ENCODE assay signal across 15 mouse cellular contexts in genomic region chr7:92424703-92425102, GRCm38 (mm10).
DNase-seq lines count a peak whose midpoint lies in the region; ATAC-seq and TF ChIP-seq lines count a peak whose summit lies in the region.
"Had no signal": no experiment of that assay in that cellular context is flagged by ENCODE, and none has a peak within 500 bp of the region (broad histone marks: within the 10 kb centered on the region; RNA-seq: fewer than 3 reads in every experiment).

No protein-coding gene starts in this region.

- H3K9ac ChIP-seq in hindbrain, embryonic 16.5 days (ENCODE audit: low read depth, low read length): no peak overlapping the region
- H3K9ac ChIP-seq in hindbrain, embryonic 13.5 days: no peak overlapping the region
- H3K9ac ChIP-seq: hindbrain, embryonic 15.5 days; limb, embryonic 13.5 days; liver, embryonic 15.5 days had no signal

- WGBS in hindbrain, embryonic 16.5 days: 71% methylated on average over 3 of the region's 3 CpGs
- 73% methylated on average over 3 of the region's 3 CpGs for WGBS in hindbrain, embryonic 13.5 days

- no peak overlapping the region for H3K4me3 ChIP-seq in hindbrain, embryonic 16.5 days (ENCODE audit: low read length)
- H3K4me3 ChIP-seq in hindbrain, embryonic 13.5 days: no peak overlapping the region
- no peak overlapping the region for H3K4me3 ChIP-seq in C2C12 (ENCODE audit: insufficient read depth, poor library complexity, severe bottlenecking)
- H3K4me3 ChIP-seq: hindbrain, embryonic 15.5 days; limb, embryonic 13.5 days; liver, embryonic 15.5 days; midbrain, embryonic 10.5 days had no signal

- H3K9me3 ChIP-seq in hindbrain, embryonic 16.5 days (ENCODE audit: control insufficient read depth, low read length): no peaks in the 10 kb centered on the region
- H3K9me3 ChIP-seq in hindbrain, embryonic 13.5 days: no peaks in the 10 kb centered on the region
- H3K9me3 ChIP-seq: hindbrain, embryonic 15.5 days; limb, embryonic 13.5 days; liver, embryonic 15.5 days; midbrain, embryonic 10.5 days had no signal

- H3ac ChIP-seq in C2C12 (ENCODE audit: control insufficient read depth, insufficient read length, low read depth): no peak overlapping the region

- peak; percentile 39 for DNase-seq in Muller cell, postnatal 12 days (ENCODE audit: inconsistent ontology term)
- no peak for DNase-seq in urinary bladder, adult 2 months (ENCODE audit: low spot score)
- no peak for DNase-seq in adrenal gland, adult 2 months
- DNase-seq: cerebellum, adult 9-10 months; embryo, embryonic 11 days; kidney, adult 2 months; lung, postnatal 10 days had no signal

- H3K27me3 ChIP-seq in hindbrain, embryonic 16.5 days (replicated peaks; ENCODE audit: control insufficient read depth, insufficient read depth, low read length): no peaks in the 10 kb centered on the region
- no peaks in the 10 kb centered on the region for H3K27me3 ChIP-seq in hindbrain, embryonic 13.5 days
- H3K27me3 ChIP-seq in C2C12 (ENCODE audit: control insufficient read depth, insufficient read depth, insufficient read length): no peaks in the 10 kb centered on the region
- H3K27me3 ChIP-seq: hindbrain, embryonic 15.5 days; limb, embryonic 13.5 days; liver, embryonic 15.5 days had no signal

- TF ChIP-seq CTCF in C2C12 (IDR thresholded peaks at IDR 0.05; ENCODE audit: control insufficient read depth, insufficient read depth, insufficient read length): no peak

- H3K79me3 ChIP-seq in C2C12 (ENCODE audit: low read depth): no peaks in the 10 kb centered on the region

- no peak overlapping the region for H3K4me2 ChIP-seq in hindbrain, embryonic 16.5 days (ENCODE audit: low read length)
- no peak overlapping the region for H3K4me2 ChIP-seq in hindbrain, embryonic 13.5 days
- H3K4me2 ChIP-seq: hindbrain, embryonic 15.5 days; limb, embryonic 13.5 days; liver, embryonic 15.5 days had no signal

- no peaks in the 10 kb centered on the region for H3K36me3 ChIP-seq in hindbrain, embryonic 16.5 days (ENCODE audit: control insufficient read depth, insufficient read depth, low read length)
- H3K36me3 ChIP-seq in hindbrain, embryonic 13.5 days: no peaks in the 10 kb centered on the region
- no peaks in the 10 kb centered on the region for H3K36me3 ChIP-seq in C2C12 (ENCODE audit: control insufficient read depth, insufficient read depth)
- H3K36me3 ChIP-seq: hindbrain, embryonic 15.5 days; limb, embryonic 13.5 days; liver, embryonic 15.5 days; midbrain, embryonic 10.5 days had no signal

- no peak overlapping the region for H3K27ac ChIP-seq in hindbrain, embryonic 16.5 days (ENCODE audit: low read depth, low read length)
- H3K27ac ChIP-seq in hindbrain, embryonic 13.5 days: no peak overlapping the region
- H3K27ac ChIP-seq: hindbrain, embryonic 15.5 days; limb, embryonic 13.5 days; liver, embryonic 15.5 days; midbrain, embryonic 10.5 days had no signal

- peak; percentile 45; the same call in 1 of the 2 replicates for ATAC-seq in hindbrain, embryonic 16.5 days
- no peak for ATAC-seq in hindbrain, embryonic 13.5 days (ENCODE audit: low FRiP score)
- ATAC-seq in hematopoietic stem cell, adult 5-6 weeks (replicated peaks in 1 of 2; ENCODE audit: insufficient read depth in 1 of 2, low FRiP score in 2 of 2, low TSS enrichment in 1 of 2, low read depth in 1 of 2, poor library complexity in 2 of 2, severe bottlenecking in 2 of 2): peak; percentile 51 to 71

- no peaks in the 10 kb centered on the region for H3K4me1 ChIP-seq in hindbrain, embryonic 16.5 days (ENCODE audit: control insufficient read depth, insufficient read depth, low read depth, low read length)
- H3K4me1 ChIP-seq in hindbrain, embryonic 13.5 days (replicated peaks): peaks cover 8% of the 10 kb centered on the region; the same call in 1 of the 2 replicates
- H3K4me1 ChIP-seq: hindbrain, embryonic 15.5 days; midbrain, embryonic 10.5 days had no signal

- H3K79me2 ChIP-seq in C2C12 (ENCODE audit: control insufficient read depth, insufficient read depth): no peaks in the 10 kb centered on the region

TF ChIP-seq in C2C12, 6 proteins besides CTCF, POLR2A, EP300 and RAD21:
- TF ChIP-seq CEBPB (IDR thresholded peaks at IDR 0.05; ENCODE audit: low read depth) (no peak), USF1 (IDR thresholded peaks at IDR 0.05; ENCODE audit: low read depth) (no peak), FOSL1 (IDR thresholded peaks at IDR 0.05; ENCODE audit: insufficient read depth, low read length, poor library complexity, severe bottlenecking) (no peak), MYOG (IDR thresholded peaks at IDR 0.05; ENCODE audit: control insufficient read depth, extremely low read depth, insufficient read length) (no peak), MYOD1 (IDR thresholded peaks at IDR 0.05; ENCODE audit: control insufficient read depth, insufficient read length, low read depth) (peak; percentile 70), MAX (IDR thresholded peaks at IDR 0.05) (no peak)
